Mouse (Mus musculus) frontal cortex, postnatal 14 days (tissue): ENCODE data around the gene Pxdn.

Experiments
- DNase-seq, 2 experiments: peaks; one replicate each; pipeline ENCODE4 v3.0.0; 2022; ENCODE audit warnings: low spot score in 2 of 2

Gene Pxdn

DNA sequence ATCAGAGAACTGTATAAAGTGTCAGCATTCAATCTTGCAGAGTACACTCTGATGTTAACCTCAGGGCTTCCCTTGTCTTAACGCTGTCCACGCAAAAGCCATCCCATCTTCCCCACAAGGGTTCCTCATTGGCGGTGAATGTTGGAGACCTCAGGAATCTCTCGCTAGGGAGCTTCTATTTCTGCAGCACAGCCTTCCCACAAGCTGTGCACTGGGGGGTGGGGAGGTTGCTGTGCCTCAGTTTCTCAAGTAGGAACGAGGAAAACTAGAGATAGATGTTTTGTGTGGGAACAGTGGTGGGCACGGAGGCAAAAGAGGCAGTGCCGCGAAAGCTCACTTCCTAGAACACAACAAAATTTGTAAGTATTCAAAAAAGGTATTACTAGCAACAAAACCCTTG, at the start of gene Pxdn:
TSS of gene Pxdn (plus strand) at position 301 of the 400 bp plus-strand sequence.
- no peak for DNase-seq

DNA sequence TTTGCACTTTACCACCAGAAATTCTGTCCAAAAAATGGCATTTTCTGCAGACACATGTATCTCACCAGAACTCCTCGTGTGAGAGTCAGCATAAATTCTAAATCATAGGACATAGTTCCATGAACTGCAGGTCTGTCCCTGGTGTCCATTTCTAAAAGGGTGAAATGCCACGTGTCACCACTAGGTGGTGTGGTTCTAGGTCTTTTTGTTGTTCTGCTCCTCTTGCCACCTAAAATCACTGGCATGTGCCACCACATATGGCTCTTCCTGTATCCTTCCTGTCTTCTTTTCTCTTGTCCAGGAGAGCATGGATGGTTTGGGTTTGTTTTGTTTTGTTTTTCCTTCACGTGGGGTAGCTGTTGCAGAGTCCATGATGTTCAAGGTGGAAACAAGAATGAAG, 42.7 kb upstream of the Pxdn start:
- DNase-seq: peak in 1 of 2 experiments; percentile 44

DNA sequence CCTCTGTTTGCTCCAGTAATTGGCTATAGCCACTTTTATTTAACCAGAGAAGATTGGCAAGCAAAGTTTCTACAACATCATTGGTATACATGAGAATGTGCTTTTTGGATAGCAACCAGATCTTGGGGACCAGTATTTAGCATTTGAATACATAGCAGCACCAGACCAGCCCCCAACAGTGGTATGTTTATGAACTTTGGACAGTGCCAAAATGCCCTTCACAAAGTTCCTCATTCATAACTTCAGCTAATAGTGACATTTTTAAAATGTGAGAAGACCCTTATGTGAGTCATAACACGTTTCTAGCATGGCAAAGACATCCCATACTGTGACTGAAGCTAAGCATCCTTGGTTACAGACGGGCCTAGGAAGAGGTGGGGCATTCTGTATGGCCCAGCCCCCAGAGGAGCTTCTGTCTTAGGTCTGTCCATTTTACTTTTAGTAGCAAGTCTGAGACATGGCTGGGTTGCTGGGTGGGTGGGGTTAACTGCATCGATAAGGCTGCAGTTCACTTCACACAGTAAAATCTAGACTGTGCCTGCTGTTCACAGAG, 39.8 kb upstream of the Pxdn start:
- no peak for DNase-seq

DNA sequence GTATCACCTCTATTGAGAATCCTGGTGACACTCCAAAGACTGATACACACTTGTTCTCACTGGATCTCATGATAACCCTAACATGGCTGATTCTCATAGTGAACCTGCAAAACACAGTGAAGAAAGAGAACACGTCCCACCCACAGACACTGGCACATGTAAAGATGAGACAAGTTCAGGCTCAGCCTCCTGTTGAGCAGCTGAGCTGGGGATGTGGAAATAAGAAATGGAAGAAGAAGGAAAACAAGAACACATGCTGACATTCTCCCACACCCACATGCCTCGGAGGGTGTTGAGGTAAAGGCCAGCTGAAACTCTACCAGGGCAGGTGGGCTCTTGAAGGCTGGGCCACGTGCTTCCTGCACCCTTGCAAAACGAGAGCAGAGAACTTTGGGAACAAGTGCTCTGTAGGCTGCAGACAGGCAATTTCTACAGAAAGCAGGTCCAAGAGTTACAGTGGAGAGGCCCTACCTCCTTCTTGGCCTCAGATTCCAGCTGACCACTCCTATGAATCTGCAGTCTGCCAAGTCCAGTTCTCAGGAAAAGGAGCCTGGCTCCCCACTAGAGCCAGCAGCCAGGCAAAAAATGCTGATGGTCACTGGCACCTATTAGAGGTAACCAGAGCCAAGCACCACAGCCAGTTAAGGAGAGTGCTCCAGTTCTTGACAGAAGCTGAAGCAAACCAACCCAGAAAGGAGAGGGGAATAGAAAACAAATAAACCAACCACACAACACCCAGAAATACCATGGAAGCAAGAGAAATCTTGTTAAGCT, 33.1 kb upstream of the Pxdn start:
- no peak for DNase-seq

DNA sequence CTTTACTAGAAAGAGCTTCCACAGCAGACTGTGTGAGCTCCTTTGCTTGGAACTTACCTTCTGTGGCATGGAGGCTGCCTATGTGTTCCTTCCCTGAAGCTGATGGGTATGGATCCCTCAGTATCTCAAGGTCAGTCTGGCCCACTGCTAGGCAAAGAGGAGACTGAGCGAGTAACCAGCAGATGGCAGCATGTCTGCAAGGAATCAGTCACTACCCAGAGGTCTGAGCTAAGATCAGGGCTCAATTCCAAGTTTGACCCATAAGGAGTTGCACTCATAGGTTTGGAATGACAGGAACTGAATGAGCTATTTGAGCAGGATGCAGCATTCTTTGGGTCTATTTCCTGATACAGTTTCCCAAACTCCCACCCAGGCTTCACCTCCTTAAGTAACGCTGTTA, 30.4 kb upstream of the Pxdn start:
- DNase-seq: no peak

DNA sequence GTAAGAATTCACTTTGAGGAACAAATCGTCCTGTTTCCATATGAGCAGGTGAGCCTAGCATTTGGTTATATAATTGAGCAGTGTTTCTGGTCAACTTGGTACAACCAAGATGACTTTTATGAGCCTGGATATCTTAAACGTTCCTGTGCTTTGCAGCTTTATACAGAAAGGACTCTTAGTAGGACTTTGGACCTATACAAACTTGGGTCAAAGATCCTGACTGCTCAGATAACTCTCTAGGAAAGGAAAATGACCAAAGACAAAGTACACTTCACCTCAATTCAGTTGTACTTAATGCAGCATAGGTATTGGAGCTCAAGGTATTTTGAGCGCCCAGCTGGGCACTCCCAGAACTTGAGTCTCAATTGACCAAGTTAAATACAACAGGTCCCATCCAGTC, 21.3 kb upstream of the Pxdn start:
- DNase-seq: no peak

DNA sequence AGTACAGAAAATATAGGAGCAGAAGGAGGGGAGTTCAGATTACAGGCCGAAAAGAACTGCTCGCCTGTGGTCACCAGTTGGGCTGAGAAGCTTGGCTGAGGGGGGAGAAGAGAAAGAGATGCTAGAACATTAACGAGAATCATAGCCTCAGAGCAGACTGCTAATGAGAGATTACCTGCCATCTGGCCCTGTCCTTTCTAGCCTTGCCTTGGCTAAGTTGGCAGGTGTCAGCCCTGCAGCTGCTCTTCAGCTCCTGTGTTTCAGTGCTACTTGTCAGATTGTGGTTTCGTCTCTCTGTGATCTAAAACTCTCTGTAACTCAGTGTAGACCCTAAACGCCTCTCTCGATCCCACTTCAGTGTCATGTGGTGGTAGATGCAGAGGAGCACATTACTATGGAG, 20.6 kb upstream of the Pxdn start:
- no peak for DNase-seq

DNA sequence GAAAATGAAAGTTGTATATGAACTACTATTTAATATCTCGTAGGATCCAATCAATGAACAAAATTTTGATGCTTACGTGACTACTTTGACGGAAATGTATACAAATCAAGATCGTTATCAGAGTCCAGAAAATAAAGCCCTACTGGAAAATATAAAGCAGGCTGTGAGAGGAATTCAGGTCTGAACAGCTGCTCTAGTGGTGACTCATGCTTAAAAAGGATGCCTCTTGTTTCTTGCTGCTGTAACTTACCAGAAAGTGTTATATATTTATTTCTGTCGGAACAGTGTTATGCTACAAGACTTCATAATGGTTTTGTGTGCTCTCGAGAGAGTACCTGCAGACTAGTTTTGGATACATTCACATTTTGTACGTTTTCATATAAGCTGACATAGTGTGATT, 17.1 kb upstream of the Pxdn start:
- no peak for DNase-seq

DNA sequence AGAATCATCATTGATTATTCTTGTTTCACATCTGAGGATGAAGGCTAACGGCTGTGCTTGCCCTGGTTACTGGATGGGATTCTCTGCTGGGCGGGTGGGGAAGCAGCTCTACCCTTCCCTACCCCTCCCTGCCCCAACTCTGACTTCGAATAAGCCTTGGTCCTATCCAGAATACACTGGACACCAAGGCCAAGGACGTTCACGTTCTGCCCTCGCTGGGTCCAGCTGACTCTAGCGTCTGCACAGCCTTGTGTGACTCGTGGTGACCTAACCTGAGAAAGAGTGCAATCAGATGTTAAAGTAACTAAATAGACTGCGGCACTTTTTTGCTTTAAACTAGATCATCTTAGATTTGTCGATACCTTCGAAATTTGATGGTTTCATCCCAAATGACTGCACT, 15.9 kb upstream of the Pxdn start:
- DNase-seq: no peak

DNA sequence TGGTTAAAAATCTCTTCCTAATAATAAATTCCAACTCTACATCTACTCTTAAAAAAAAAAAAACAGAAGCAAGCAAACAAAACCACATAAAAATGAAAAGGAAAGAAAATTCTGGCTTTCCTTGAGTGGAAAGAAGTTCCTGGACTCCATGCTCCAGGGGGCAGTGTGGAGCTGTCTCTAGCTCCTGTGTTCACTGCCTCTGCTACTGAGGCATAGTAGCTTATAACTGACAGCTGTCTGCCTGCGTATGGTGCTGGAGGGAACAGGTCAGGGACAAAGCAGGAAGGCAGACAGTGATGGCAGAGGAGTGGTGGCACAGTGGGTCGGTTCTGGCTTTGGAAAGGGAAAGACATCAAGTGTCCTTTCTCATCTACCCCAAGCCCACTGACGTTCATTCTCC, 10.5 kb upstream of the Pxdn start:
- no peak for DNase-seq

DNA sequence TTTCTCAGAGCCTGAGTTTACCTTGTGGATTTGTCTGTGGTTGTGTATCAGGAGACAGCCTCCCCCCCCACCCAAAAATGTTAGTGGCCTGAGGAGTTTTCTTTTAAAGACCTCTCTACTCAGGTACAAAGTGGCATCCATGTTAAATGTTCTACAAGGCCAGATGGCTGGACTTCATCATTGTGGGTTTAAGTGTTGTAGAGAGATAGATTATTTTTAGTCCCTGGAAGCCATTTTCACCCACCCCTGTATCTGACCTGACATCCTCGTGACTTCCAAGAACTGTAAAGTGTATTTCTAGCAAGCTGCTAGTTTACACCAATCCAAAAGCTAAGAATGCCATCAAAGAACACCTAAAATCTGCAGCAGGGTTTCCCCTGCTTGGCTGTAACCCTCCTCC, 6.8 kb upstream of the Pxdn start:
- DNase-seq: no peak

DNA sequence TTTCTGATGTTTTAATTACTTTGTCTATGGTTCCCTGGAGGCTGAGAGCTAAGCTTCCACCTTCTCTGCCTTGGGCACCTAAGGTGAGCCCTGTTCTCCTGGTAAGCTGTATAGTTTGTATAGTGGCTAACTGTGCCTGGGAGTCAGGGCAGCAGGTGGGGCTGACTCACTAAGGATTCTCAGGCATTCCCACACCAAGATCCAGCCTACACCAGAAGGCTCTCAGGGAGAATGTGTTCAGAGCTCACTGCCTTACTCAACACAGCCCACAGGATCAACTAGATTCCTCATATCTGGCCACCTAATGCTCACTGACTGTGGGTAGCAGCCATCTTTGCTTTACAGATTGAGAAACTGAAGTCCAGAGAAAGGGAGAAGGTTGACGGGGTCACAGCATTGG, 4.5 kb upstream of the Pxdn start:
- DNase-seq: no peak

DNA sequence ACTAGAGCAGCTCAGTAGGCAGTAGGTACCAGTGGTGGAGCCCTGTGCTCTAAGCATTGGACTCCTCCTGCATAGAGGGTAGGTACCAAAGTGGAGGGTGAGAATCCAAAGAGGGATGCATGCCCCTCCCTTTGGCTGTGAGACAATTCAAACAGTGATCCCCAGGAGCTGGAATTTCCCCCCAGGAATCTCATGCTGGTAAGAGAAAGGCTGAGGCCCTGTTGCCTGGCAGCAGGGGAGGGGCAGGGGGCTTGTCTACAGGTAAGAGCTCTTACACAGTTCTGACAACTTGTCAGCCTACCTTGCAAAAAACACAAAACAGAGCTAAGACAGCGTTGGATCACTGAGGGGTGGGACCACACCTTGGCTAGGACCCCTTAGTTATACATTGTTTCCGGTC, 3.9 kb upstream of the Pxdn start:
- no peak for DNase-seq

DNA sequence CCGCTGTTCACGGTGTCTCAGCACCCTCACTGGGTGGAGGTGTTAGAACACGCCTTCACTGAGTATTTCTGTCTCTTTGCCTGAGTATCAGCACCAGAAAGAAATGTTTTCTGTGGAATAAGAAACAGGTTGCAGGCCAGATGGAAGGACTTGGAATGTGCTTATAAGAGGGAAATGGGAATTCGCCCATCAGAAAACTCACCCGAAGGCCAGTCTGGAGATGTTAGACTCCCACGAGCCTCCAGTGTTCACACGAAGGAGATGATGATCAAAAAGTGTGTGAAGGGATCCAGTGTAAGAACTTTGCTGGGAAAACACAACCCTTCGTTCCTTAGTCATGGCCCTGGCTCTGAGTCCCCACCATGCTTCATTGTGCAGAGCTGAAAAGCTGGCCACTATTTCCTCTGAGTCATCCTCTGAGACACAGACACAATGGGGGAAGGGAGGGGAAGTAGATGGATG, 3.3 kb upstream of the Pxdn start:
- no peak for DNase-seq

DNA sequence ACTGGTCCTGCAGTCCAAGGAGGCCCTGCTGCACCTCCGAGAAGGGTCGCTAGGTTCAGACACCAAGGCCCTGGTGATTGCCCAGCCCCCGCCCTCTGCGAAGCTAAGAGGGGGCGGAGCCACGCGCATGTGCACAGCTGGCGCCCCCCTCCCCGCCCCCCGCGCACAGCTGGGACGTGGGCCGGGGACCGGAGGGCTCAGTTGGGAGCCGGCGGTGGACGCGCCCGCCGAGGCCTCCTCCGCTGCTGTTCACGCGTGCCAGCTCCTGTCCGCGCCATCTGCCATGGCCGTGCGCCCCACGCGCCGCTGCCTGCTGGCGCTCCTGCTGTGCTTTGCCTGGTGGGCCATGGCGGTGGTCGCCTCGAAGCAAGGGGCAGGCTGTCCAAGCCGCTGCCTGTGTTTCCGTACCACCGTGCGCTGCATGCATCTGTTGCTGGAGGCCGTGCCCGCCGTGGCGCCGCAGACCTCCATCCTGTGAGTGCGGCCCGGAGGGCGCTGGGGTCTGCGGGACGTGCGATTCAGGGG, 505 bp downstream of the Pxdn start:
- DNase-seq: peak; percentile 47 to 53

DNA sequence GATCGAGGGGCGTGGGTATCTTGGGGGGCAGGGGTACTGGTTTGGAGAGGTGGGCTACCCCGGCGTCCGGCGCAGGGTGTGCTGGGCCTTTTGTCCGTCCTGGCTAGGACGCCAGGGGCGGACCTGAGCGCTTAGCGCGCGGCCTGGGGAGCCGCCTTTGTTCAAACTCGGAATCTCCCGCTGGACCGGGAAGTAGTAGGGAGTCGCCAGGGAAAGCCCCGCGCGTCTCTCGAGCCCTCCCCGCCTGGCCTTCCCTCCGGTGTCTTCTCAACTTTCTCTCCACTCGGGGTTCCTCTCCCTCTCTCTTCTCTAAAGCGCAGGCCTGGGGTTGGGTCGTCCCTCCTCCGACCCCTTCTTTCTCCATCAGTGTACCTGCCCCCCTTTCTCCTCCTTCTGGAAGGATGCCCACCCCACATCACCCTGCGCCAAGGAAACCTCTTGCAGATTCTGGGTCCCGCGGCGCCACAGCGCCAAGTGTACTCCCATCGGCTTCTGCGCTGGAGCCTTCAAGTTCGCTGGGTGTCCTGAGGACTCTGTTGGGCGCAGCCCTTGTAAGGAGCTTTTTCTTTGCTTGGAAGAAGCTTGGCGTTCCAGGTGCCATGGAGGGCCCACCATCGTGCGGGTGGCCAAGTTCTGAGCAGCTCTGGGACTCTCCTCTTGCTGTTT, 1.1 kb downstream of the Pxdn start:
- DNase-seq: peak; percentile 44 to 46

DNA sequence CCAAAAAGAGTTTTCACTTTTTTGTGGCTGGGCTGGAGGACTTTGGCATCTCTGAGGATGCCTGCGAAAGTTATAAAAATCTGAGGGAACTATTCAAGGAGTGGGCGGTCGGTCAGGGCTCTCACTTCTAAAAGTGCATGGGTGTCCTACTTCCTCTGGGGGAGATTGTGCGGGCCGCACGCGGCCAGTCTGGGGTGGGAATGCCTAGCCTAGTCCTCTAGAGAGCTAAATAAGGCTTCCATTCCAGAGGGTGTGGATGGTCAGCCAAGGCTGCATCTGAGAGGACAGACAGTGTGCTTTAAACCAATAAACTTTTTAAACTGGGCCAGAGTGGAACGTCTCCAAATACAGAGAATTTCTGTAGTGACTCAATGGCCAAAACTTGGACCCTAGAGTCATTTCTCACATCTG, 1.9 kb downstream of the Pxdn start:
- no peak for DNase-seq

DNA sequence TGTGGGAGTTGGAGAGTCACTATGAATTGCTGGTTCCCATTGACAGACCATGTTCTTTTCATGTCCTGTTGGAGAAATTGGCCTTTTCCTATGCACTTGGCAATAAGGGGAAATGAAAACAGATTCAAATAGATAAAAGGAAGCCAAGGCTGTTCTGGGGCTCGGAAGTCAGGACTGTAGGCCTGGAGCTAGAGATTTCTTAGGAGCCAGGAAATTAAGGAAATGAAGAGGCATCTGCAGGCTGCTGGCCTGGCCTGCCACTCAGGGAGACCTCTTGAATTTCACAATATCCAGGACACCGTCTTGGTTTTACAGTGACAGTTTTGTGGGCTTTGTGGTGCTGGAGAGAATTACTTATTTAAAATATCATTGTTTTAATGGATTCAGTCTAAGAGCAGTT, 5.0 kb downstream of the Pxdn start:
- DNase-seq: no peak

DNA sequence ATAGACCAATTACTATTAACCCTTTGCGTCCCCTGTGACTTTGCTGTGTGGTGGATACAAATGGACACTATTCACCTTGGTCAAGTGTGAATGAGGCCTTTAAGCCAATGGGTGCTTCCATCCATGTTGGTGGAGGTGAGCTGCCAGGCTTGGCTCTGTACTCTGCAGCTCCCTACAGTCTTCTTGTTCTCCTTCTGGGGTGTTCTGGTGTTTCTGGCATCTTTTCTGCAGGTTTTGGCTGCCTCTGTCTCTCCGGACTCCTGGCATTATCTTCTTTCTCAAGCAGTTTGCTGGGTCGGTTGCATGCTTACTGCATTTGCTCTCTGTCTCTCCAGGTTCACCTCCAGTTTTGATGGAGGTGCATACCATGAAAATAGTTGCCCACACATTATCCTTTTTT, 7.2 kb downstream of the Pxdn start:
- DNase-seq: no peak

DNA sequence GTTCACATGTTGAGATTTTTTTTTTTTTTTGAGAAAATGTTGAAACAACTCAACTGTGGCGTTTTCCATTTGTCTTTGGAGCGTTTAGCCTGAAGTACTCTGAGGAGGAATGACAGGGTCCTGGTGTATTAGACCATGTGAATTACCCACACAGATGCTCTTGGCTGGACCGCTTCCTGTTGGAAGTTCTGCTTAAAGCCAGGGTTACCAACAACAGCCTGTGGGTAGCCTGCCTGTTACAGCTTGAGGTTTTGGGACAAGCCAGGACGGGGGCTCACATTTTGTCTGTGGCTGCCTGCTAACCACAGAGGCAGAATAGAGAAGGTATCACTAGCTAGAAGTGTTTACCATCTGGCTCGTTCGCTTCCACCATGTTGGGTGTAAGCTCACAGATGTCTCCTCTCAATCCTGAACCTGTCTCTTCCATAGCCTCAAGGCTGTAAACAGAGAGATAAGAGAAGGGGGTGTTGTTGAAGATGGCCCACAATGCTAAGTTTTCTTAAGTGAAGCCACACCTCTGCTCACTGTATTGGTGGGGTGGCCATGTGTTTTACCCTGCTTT, 7.9 kb downstream of the Pxdn start:
- DNase-seq: no peak

DNA sequence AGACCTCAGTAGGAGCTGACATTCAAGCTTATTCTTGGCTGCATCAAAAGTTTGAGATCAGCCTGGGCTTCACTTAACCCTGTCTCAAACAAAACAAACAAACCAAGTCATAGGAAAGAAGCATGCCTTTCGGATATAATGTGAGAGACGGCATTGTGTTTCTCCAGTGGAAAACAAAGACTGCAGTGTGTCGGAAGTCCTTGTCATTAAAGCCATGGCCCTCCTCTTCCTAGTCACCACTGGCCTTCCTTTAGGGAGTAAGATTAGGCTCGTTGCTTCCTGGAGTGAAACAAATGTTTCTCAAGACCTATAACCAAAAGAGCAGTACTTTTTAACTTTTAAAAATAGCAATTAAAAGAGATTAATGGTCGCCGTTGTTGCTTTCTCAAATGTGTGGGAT, 13.6 kb downstream of the Pxdn start:
- DNase-seq: no peak

DNA sequence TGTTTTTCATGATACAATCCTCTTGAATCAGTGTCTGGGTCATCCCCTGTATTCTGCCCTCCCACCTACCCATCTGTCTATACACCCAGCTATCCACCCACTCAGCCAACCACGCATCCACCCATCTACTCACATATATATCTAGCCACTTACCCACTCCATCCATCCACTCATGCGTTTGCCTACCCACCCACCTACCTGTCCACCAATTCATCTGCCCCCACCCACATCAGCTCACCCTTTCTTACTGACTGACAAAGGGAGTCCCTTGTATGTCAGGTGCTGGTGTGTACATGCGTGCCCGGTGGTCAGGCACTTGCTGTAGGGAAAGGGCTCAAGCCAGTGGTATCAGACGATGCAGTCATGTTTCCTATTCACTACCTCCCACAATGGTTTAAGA, 14.1 kb downstream of the Pxdn start:
- DNase-seq: no peak

DNA sequence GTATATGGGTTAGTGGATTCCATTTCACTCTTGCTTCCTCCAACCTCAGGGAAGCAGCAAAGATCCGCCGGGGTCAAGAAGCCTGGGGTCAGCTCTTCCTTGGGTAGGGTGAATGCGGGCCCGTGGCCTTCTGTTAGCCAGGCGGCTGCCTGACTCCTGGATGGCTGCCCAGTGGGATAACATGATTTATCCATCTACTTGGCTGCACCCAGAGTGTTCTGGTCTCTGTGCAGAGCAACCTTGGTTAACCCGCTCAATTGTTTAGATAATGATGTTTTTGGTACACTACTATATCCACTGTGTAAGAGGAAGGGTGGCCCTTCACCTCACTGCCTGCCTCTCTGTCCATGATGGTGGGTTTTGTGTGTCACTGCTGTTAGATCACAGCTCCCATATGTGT, 14.7 kb downstream of the Pxdn start:
- no peak for DNase-seq
